Mouse (Mus musculus) G1E (cell line): ENCODE data around the gene Tubb4b.

ENCODE experiments used
- CTCF ChIP-seq: IDR thresholded peaks from 2 replicates; pipeline ENCODE4 v1.5.1; 2012; ENCODE audit warnings: low read depth, low read length, inconsistent platforms, mixed read lengths
- GATA1 ChIP-seq: IDR thresholded peaks from 2 replicates; pipeline ENCODE4 v1.6.1; 2012; ENCODE audit warnings: borderline replicate concordance, low read length, inconsistent platforms, mixed read lengths
- TAL1 ChIP-seq: conservative IDR thresholded peaks from 2 replicates; pipeline ENCODE4 v1.6.1; 2012; ENCODE audit warnings: low read depth, low read length, inconsistent platforms, mixed read lengths

DNA sequence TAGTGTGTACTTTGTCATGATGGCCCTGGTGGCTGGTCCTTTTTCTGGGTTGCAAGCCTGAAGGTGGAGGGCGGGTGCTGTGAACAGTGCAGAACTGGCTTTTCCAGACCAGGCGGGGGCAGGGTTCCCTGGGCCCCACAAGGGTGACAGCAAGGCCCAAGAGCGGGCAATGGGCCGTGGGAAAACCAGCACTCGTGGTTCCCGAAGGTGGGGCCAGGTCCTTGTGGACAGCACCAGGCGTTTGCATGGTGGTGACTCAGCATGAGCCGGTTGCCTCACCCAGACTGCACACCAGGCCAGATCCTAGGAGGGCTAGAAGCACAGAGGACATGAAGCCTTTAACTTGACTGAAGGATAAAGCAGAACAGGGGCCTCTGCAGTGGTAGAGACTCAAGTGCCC is 51.9 kb downstream of the Tubb4b start:
- no peak for TF ChIP-seq CTCF
- TF ChIP-seq GATA1 = no peak
- TF ChIP-seq TAL1 = no peak
